Mouse (Mus musculus): ENCODE data around the gene Izumo1. TPM values are rescaled to one million over a fixed set of nuclear protein-coding genes. Genes with fewer than 3 reads are reported as not detected.

Izumo1 gene
- total RNA-seq, 2 experiments from 2014 or later = not detected

- no peak for DNase-seq (ENCODE audit: low spot score in 2 of 2)
- intact Hi-C loops (cut with DNase I) = loop anchor here (5.0 kb wide), 1 partner anchor 63 kb away; no protein-coding TSS in a partner anchor
These were observed 12.1 kb upstream of the Izumo1 start for GRCm38 (mm10) chr7:45609511-45609910.

DNA sequence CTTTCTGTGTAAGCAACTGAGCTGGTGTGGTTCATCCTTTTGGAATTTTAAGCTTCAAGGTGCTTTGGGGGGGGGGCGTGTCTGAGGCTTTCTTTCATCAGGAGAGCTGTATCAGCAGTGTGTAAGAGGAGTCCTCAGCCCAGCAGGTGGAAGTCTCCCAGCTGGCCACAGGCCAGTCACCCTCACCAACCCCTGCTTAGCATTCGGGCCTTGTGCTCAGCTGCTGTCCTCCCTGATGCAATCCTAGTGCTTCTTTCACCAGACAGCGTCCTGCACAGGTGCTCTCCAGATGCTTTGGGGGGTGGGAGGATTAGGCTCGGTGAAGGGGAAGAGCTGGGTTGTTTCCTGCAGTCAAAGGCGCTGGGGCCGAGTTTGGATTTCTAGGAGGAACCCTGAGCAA, 5.3 kb upstream of the Izumo1 start:
- no peak for DNase-seq (ENCODE audit: low spot score in 2 of 2)
- intact Hi-C loops (cut with DNase I) = no loop called here

- DNase-seq (ENCODE audit: low spot score in 2 of 2) = no peak
- intact Hi-C loops (cut with DNase I) = no loop called here
These were observed 4.4 kb upstream of the Izumo1 start, which contains the start of gene Fut1 for GRCm38 (mm10) chr7:45617042-45617695. TSS of gene Fut1 (plus strand) at chr7:45617289.

- intact Hi-C loops (cut with DNase I) = no loop called here
- no peak for DNase-seq (ENCODE audit: low spot score in 2 of 2)
These were observed 3.3 kb upstream of the Izumo1 start for GRCm38 (mm10) chr7:45618316-45618715.

GRCm38 (mm10) chr7:45619592-45619991, 2.0 kb upstream of the Izumo1 start:
- DNase-seq (ENCODE audit: low spot score in 2 of 2) = no peak
- intact Hi-C loops (cut with DNase I) = no loop called here

DNA sequence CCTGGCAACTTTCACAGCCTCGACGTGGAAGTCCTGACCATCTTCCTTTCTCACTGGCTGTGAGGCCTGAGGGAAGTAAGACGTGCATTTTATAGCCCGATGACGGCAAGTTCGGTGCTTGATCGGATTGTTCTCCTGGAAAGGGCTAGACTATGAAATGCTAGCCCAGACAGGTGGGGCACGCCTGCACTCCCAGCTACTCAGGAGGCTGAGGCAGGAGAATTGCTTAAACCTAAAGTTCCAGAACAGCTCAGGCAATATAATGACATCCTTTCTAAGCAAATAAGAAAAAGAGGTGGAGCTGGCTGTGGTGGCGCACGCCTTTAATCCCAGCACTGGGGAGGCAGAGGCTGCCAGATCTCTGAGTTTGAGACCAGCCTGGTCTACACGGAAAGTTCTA, 1.9 kb downstream of the Izumo1 start:
- DNase-seq (ENCODE audit: low spot score in 2 of 2) = no peak
- intact Hi-C loops (cut with DNase I) = no loop called here

- no peak for DNase-seq (ENCODE audit: low spot score in 2 of 2)
- intact Hi-C loops (cut with DNase I) = no loop called here
These were observed 3.1 kb downstream of the Izumo1 start for GRCm38 (mm10) chr7:45624718-45625117.

GRCm38 (mm10) chr7:45625481-45625880, 3.9 kb downstream of the Izumo1 start:
- DNase-seq (ENCODE audit: low spot score in 2 of 2) = no peak
- intact Hi-C loops (cut with DNase I) = no loop called here

DNA sequence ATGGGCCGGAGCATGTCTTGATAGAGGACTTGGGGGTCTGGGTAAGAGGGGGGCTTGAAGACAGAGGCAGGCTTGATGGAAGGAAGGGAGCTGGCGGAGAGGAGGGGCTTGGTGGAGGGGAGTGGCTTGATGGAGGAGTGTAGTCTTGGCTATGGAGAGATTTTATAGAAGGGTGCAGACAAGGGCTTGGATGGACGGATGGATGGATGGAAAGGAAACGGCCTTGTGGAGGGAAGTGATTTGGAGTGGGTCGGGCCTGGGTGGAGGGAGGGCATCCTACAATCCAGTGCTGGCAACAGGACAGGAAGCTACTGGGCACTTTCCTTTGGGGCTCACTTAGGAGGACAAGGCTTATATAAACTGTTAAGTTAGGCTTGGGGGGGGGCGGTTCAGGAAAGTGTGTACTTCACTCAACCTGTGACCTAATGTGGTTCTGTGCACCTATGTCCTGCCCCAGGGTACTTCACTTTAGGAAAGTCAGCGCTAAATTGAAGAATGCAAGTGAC, 5.0 kb downstream of the Izumo1 start:
- intact Hi-C loops (cut with DNase I) = no loop called here
- DNase-seq (ENCODE audit: low spot score in 2 of 2) = no peak

DNA sequence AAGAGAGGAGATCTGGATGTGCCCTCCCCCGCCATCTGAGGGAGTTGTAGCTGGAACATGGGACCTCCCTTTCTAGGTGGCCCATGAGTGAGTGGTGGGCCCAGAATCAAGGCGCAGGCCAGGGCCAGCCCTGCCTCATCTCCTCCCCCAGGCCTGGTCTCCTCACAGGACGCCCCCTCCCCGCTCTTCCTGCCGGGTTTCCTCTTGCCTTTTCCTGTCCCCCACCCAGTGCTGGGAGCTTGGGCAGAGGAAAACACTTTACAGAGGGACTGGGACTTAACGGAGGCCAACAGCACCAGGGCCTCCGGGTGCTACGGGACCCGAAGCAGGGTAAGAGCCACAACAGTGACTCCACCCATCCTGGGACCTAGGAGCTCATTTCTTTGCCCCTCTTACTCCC, 5.7 kb downstream of the Izumo1 start, which contains the start of gene Rasip1:
Gene Rasip1 (plus strand): TSS at position 228 of the 400 bp plus-strand sequence.
- intact Hi-C loops (cut with DNase I) = no loop called here
- DNase-seq (ENCODE audit: low spot score in 2 of 2) = no peak

- intact Hi-C loops (cut with DNase I) = no loop called here
- DNase-seq (ENCODE audit: low spot score in 2 of 2) = peak; percentile 83 to 85
These were observed 7.0 kb downstream of the Izumo1 start for GRCm38 (mm10) chr7:45628364-45629294.

DNA sequence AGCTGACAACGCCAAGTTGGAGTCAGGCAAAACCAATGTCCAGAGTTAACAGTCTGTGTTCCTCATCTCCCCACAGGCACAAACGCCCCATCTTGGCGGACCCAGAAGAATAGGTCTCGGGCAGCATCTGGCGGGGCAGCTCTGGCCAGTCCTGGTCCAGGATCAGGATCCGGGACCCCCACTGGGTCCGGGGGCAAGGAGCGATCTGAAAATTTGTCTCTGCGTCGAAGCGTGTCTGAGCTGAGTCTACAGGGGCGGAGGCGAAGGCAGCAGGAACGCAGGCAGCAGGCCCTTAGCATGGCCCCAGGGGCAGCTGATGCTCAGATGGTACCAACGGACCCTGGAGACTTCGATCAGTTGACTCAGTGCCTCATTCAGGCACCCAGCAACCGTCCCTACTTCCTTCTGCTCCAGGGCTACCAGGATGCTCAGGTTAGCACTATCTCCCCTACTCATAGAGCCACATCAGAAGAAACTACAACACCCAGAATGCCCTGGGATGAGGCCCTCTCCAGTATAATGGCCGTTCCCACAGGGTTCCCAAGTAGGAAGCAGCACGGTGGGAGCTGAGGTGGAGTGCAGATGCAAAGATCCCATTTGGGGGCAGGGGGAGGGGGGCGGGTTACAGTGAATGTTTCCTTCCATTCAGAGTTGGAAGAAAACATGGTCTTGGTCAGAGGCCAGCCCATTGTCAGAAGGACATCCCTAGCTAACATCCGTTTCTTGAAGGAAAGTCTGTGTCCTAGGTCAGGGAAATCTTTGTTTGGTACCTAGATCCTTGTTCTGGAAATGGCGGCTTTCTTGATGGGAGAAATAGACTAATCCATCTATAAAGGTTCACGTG, 8.7 kb downstream of the Izumo1 start:
- intact Hi-C loops (cut with DNase I) = no loop called here
- no peak for DNase-seq (ENCODE audit: low spot score in 2 of 2)

DNA sequence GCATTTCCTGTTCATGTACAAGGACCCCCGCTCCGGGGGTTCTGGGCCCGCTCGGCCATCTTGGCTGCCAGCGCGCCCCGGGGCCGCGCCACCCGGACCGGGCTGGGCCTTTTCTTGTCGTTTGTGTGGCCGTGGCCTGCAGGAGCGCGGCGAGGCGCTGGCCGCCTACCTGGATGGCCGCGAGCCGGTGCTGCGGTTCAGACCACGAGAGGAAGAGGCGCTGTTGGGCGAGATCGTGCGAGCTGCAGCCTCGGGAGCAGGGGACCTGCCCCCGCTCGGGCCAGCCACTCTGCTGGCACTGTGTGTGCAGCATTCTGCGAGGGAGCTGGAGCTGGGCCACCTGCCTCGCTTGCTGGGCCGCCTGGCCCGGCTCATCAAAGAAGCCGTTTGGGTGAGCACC, 10.9 kb downstream of the Izumo1 start:
- intact Hi-C loops (cut with DNase I) = no loop called here
- peak in 1 of 2 experiments; percentile 45 for DNase-seq (ENCODE audit: low spot score in 2 of 2)

DNA sequence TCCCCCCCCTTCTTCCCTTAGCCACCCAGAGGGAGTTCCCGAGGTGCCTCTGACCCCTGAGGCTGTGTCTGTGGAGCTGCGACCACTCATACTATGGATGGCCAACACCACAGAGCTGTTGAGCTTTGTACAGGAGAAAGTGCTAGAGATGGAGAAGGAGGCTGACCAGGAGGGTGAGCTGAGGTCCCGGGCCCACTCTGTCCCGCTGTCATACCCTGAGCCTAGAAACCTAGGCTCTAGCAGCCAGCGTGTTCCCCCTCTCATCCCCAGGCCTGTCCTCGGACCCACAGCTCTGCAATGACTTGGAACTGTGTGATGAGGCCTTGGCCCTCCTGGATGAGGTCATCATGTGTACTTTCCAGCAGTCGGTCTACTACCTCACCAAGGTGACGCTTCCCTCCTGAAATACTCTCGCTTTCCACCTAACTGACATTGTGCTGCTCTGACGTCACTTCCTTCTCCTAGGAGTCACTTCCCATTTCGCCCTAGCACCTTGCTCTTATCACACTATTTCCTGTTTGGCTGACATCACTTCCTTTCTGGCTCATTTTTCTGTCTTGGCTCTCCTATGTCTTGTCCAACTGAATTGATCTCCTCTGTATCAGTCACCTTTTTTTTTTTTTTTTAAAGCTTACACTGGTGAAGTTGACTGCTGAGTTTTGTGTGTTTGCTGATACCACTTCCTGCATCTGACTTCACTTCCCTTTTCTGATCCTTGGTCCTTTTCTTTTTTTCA, 13.5 kb downstream of the Izumo1 start:
- DNase-seq (ENCODE audit: low spot score in 2 of 2) = no peak
- intact Hi-C loops (cut with DNase I) = no loop called here

- DNase-seq (ENCODE audit: low spot score in 2 of 2) = no peak
These were observed 14.4 kb downstream of the Izumo1 start for GRCm38 (mm10) chr7:45635711-45636688.

DNA sequence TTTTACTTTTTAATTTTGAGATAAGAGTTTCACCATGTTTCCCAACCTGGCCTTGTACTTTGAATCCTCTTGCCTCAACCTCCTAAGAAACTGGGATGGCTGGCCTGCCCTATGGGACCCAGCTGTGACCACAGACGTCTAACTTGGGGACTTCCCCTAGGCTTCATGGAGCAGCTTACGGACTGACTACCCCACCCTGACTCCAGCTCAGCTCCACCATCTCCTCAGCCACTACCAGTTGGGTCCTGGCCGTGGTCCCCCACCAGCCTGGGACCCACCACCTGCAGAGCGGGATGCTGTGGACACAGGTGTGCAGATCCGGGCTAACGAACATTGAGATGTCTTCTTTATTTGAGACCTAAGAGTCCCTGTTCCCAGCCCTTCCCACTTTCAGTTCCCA, 16.1 kb downstream of the Izumo1 start:
- no peak for DNase-seq (ENCODE audit: low spot score in 2 of 2)
- intact Hi-C loops (cut with DNase I) = no loop called here

More at GRCm38 (mm10) chr7:45635711-45636688, 14.4 kb downstream of the Izumo1 start:
- intact Hi-C loops (cut with DNase I) = no loop called here

DNA sequence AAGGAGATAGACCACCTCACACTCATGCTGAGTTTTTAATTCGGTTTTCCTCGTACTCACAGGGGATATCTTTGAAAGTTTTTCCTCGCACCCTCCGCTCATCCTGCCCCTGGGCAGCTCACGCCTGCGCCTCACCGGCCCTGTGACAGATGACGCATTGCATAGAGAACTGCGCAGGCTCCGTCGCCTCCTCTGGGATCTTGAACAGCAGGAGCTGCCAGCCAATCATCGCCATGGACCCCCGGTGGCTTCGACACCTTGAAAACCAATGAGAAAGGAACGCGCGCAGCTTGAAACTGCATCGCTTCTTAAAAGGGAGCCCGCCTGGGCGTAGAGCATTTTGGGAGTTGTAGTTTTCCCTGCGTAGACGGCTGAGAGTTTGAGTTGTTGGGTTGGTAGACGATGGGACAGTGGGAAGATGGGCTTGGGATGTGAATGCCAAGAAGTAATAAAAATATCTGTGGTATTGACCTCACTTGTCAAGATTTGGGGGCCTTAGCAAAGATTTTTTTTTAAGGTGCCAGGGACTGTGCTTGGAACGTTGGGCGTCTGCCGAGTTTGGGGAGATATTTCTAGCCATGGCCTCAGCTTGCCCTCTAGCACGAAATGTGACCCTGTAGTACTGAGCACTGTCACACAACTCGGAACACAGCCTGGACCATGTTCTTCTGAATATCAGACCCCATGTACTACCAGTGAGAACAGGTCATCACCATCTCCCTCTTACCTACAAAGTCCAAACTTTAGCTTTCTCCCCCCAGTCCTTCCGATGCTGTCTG, 17.2 kb downstream of the Izumo1 start:
- intact Hi-C loops (cut with DNase I) = no loop called here
- DNase-seq (ENCODE audit: low spot score in 2 of 2) = peak; percentile 93 to 94

Data from left cerebral cortex, postnatal 36 days (tissue).